In genomic region chr1:33669708-33670141, GRCm38 (mm10) we compare ENCODE assay signal across 8 mouse cellular contexts. TPM values are rescaled to one million over a fixed set of nuclear protein-coding genes. Genes with fewer than 3 reads are reported as not detected.
DNase-seq lines count a peak whose midpoint lies in the region; ATAC-seq and TF ChIP-seq lines count a peak whose summit lies in the region.

Gene Prim2 (minus strand): TSS chr1:33669795.

- TF ChIP-seq POLR2A in brain, embryonic 14.5 days (IDR thresholded peaks at IDR 0.05; ENCODE audit: borderline replicate concordance, extremely low read depth, insufficient read depth, insufficient read length, poor library complexity, severe bottlenecking): peak; percentile 90; the same call in 1 of the 2 replicates
- TF ChIP-seq POLR2A in myocyte (IDR thresholded peaks at IDR 0.05; ENCODE audit: insufficient read length, low read depth): peak; percentile 90

- H3K4me3 ChIP-seq in heart, embryonic 11.5 days (ENCODE audit: low read depth, low read length): peak within 1 kb of the TSS; percentile 83
- peak within 1 kb of the TSS; percentile 83 for H3K4me3 ChIP-seq in kidney, embryonic 16.5 days (ENCODE audit: low read length)
- H3K4me3 ChIP-seq in liver, embryonic 11.5 days (ENCODE audit: low read depth, low read length): peak within 1 kb of the TSS; percentile 73
- H3K4me3 ChIP-seq in myocyte: peak within 1 kb of the TSS; percentile 75

- peak within 1 kb of the TSS; percentile 80 for H3K9ac ChIP-seq in heart, embryonic 11.5 days (ENCODE audit: low read depth, low read length)
- peak within 1 kb of the TSS; percentile 62 for H3K9ac ChIP-seq in kidney, embryonic 16.5 days (replicated peaks; ENCODE audit: low read length)
- H3K9ac ChIP-seq in liver, embryonic 11.5 days (ENCODE audit: low read depth, low read length): peak within 1 kb of the TSS; percentile 75

- WGBS in heart, embryonic 11.5 days (ENCODE audit: insufficient replicate concordance): 0% methylated on average over 26 of the region's 26 CpGs
- WGBS in kidney, embryonic 16.5 days: 0% methylated on average over 26 of the region's 26 CpGs
- under 1% methylated on average over 26 of the region's 26 CpGs for WGBS in liver, embryonic 11.5 days

- peak; percentile 91 for ATAC-seq in erythroblast, adult 5-6 weeks (replicated peaks; ENCODE audit: low FRiP score, poor library complexity, severe bottlenecking)
- ATAC-seq in heart, embryonic 11.5 days (replicated peaks; ENCODE audit: insufficient number of reproducible peaks, low FRiP score, low TSS enrichment): peak; percentile 84
- ATAC-seq in kidney, embryonic 16.5 days (ENCODE audit: low FRiP score, low TSS enrichment): peak; percentile 92
- peak; percentile 85 for ATAC-seq in liver, embryonic 11.5 days (replicated peaks; ENCODE audit: low FRiP score)

- no peak for TF ChIP-seq CTCF in brain, embryonic 14.5 days (IDR thresholded peaks at IDR 0.05; ENCODE audit: borderline replicate concordance, extremely low read depth, insufficient read depth, insufficient read length)

- DNase-seq in CD4-positive, CD25-positive, alpha-beta regulatory T cell, adult 2 months (ENCODE audit: low read depth, low spot score): peak; percentile 94
- DNase-seq in brain, embryonic 14.5 days (ENCODE audit: low read depth): peak; percentile 94
- peak; percentile 89 for DNase-seq in liver, embryonic 11.5 days (ENCODE audit: low spot score)
- peak; percentile 90 to 94 for DNase-seq in spleen, postnatal 4 days (ENCODE audit: low spot score in 2 of 2)

- no peaks in the 10 kb centered on the region for H3K27me3 ChIP-seq in heart, embryonic 11.5 days (ENCODE audit: control insufficient read depth, insufficient read depth, low read length)
- H3K27me3 ChIP-seq in kidney, embryonic 16.5 days (ENCODE audit: insufficient read depth, low read length): no peaks in the 10 kb centered on the region
- H3K27me3 ChIP-seq in liver, embryonic 11.5 days (replicated peaks; ENCODE audit: control insufficient read depth, insufficient read depth, low read length): no peaks in the 10 kb centered on the region
- H3K27me3 ChIP-seq in myocyte (ENCODE audit: control insufficient read depth, insufficient read depth, insufficient read length): no peaks in the 10 kb centered on the region

- H3K9me3 ChIP-seq in heart, embryonic 11.5 days (replicated peaks; ENCODE audit: control insufficient read depth, low read length): no peaks in the 10 kb centered on the region
- H3K9me3 ChIP-seq in kidney, embryonic 16.5 days (ENCODE audit: low read length): no peaks in the 10 kb centered on the region
- H3K9me3 ChIP-seq in liver, embryonic 11.5 days (ENCODE audit: control insufficient read depth, low read length): no peaks in the 10 kb centered on the region

- H3ac ChIP-seq in myocyte (ENCODE audit: control insufficient read depth, insufficient read length): peak within 1 kb of the TSS; percentile 60

- peak within 1 kb of the TSS; percentile 81 for H3K4me2 ChIP-seq in heart, embryonic 11.5 days
- peak within 1 kb of the TSS; percentile 60 for H3K4me2 ChIP-seq in kidney, embryonic 16.5 days (replicated peaks; ENCODE audit: low read depth, low read length)
- peak within 1 kb of the TSS; percentile 86 for H3K4me2 ChIP-seq in liver, embryonic 11.5 days
- peak within 1 kb of the TSS; percentile 92 for H3K4me2 ChIP-seq in myocyte (ENCODE audit: low read depth)

- no peaks in the 10 kb centered on the region for H3K79me2 ChIP-seq in myocyte (ENCODE audit: control insufficient read depth, insufficient read depth)

- peaks cover 10% of the 10 kb centered on the region for H3K4me1 ChIP-seq in heart, embryonic 11.5 days (ENCODE audit: control insufficient read depth, insufficient read depth, low read length)
- peaks cover 13% of the 10 kb centered on the region for H3K4me1 ChIP-seq in kidney, embryonic 16.5 days (ENCODE audit: insufficient read depth, low read length)
- H3K4me1 ChIP-seq in liver, embryonic 11.5 days (replicated peaks; ENCODE audit: control insufficient read depth, insufficient read depth, low read length): peaks cover 20% of the 10 kb centered on the region

- peak within 1 kb of the TSS; percentile 62 for H3K27ac ChIP-seq in heart, embryonic 11.5 days (ENCODE audit: low read depth, low read length)
- H3K27ac ChIP-seq in kidney, embryonic 16.5 days (ENCODE audit: low read length): peak within 1 kb of the TSS; percentile 59
- peak within 1 kb of the TSS; percentile 79 for H3K27ac ChIP-seq in liver, embryonic 11.5 days (ENCODE audit: low read depth, low read length)

- no peaks in the 10 kb centered on the region; the same call in 1 of the 2 replicates for H3K36me3 ChIP-seq in heart, embryonic 11.5 days (ENCODE audit: control insufficient read depth, insufficient read depth, low read length)
- H3K36me3 ChIP-seq in kidney, embryonic 16.5 days (ENCODE audit: insufficient read depth, low read length): peaks cover 10% of the 10 kb centered on the region; the same call in 1 of the 2 replicates
- H3K36me3 ChIP-seq in liver, embryonic 11.5 days (ENCODE audit: control insufficient read depth, insufficient read depth, low read length): peaks cover 9% of the 10 kb centered on the region
- H3K36me3 ChIP-seq in myocyte (ENCODE audit: control insufficient read depth, insufficient read depth): no peaks in the 10 kb centered on the region

TF ChIP-seq in myocyte, 11 proteins besides CTCF, POLR2A, EP300 and RAD21:
- TF ChIP-seq E2F4 (IDR thresholded peaks at IDR 0.05; ENCODE audit: insufficient read depth) (peak; percentile 88), MYOD1 (IDR thresholded peaks at IDR 0.05; ENCODE audit: control insufficient read depth in 1 of 3, insufficient read length in 2 of 3, low read depth in 2 of 3) (peak in 1 of 3 experiments; percentile 28), MYOG (IDR thresholded peaks at IDR 0.05; ENCODE audit: control insufficient read depth in 1 of 3, insufficient read depth in 1 of 3, insufficient read length in 2 of 3, low read depth in 2 of 3) (no peak), POLR2AphosphoS2 (IDR thresholded peaks at IDR 0.05; ENCODE audit: insufficient read length, low read depth) (peak; percentile 88), TCF12 (IDR thresholded peaks at IDR 0.05; ENCODE audit: insufficient read depth, poor library complexity, severe bottlenecking) (no peak)

RNA-seq across cellular contexts. Expression of gene Prim2, which starts in this region (rescaled TPM):
- 22.4 and 26.5 TPM in 2 replicates for polyA plus RNA-seq in brain, embryonic 14.5 days (2012; rRNA removed)
- 22.3 and 26.5 TPM in 2 replicates for total RNA-seq in erythroblast, adult 5-6 weeks (2015; ENCODE audit: low replicate concordance)
- 37.0 and 42.5 TPM in 2 replicates for total RNA-seq in erythroblast, adult 5-6 weeks (2017; ENCODE audit: low replicate concordance)
- 25.5 and 27.8 TPM in 2 replicates for polyA plus RNA-seq in heart, embryonic 11.5 days (2014; fragmentation: Nextera tagmentation; extraction: Ambion mirVana)
- 35.8 and 36.3 TPM in 2 replicates for polyA plus RNA-seq in kidney, embryonic 16.5 days (2015; fragmentation: Nextera tagmentation; extraction: Ambion mirVana)
- polyA plus RNA-seq in liver, embryonic 11.5 days (2014; fragmentation: Nextera tagmentation; extraction: Ambion mirVana): 62.7 and 65.4 TPM in 2 replicates
- 8.2 TPM for polyA plus RNA-seq in myocyte (2012; fragmentation: generic; extraction: Trizol)

Comparison
In these comparisons a context has a peak if more than half of its experiments do, and no peak if none do; other contexts are left out.
1. Peak in every context shown above with its lines: DNase-seq, ATAC-seq, H3K4me3 ChIP-seq and H3K27ac ChIP-seq.